Mouse (Mus musculus) forebrain, embryonic 14.5 days (tissue): Measurements from ENCODE around the gene Phc2. TPM values are rescaled to one million over a fixed set of nuclear protein-coding genes. Genes with fewer than 3 reads are reported as not detected.

ENCODE experiments used
- ATAC-seq: fragments of 200-750 bp; cut with Nextera tagmentation; 2 replicates; pipeline ENCODE4 v1.8.0; 2017; ENCODE audit warnings: mild to moderate bottlenecking, moderate library complexity
- DNase-seq: peaks from one replicate; pipeline ENCODE4 v3.0.0-alpha.2; 2015; ENCODE audit warnings: low spot score
- H3K27ac ChIP-seq: fragments of 300-500 bp; sonication (generic); 2 replicates; pipeline ENCODE4 v1.5.1; 2014; ENCODE audit warnings: low read depth, mild to moderate bottlenecking, control low read depth, low read length, moderate library complexity
- H3K27me3 ChIP-seq: fragments of 300-500 bp; sonication (generic); replicated peaks from 2 replicates; pipeline ENCODE4 v1.6.1; 2014; ENCODE audit warnings: low read length, control low read depth, mixed read lengths; ENCODE audit not compliant: control insufficient read depth, insufficient read depth
- H3K36me3 ChIP-seq: fragments of 300-500 bp; sonication (generic); 2 replicates; pipeline ENCODE4 v1.6.1; 2014; ENCODE audit warnings: low read length, control low read depth; ENCODE audit not compliant: control insufficient read depth, insufficient read depth
- H3K4me1 ChIP-seq: fragments of 300-500 bp; sonication (generic); 2 replicates; pipeline ENCODE4 v1.6.1; 2014; ENCODE audit warnings: antibody characterized with exemption, low read length, control low read depth; ENCODE audit not compliant: control insufficient read depth, insufficient read depth
- H3K4me2 ChIP-seq: fragments of 300-500 bp; sonication (generic); 2 replicates; pipeline ENCODE4 v1.6.1; 2014; ENCODE audit warnings: mild to moderate bottlenecking, control low read depth, low read length
- H3K4me3 ChIP-seq: fragments of 300-500 bp; sonication (generic); 2 replicates; pipeline ENCODE4 v1.5.1; 2014; ENCODE audit warnings: low read depth, low read length, control low read depth
- H3K9ac ChIP-seq: fragments of 300-500 bp; sonication (generic); 2 replicates; pipeline ENCODE4 v1.6.1; 2014; ENCODE audit warnings: mild to moderate bottlenecking, low read length, control low read depth, moderate library complexity
- H3K9me3 ChIP-seq: fragments of 300-500 bp; sonication (generic); replicated peaks from 2 replicates; pipeline ENCODE4 v1.6.1; 2016; ENCODE audit warnings: low read length, control low read depth, mixed read lengths; ENCODE audit not compliant: control insufficient read depth
- WGBS: fragments of 180-500 bp; shearing (Covaris S2); extraction: QIAGEN DNeasy Blood & Tissue Kit; methylation state at CpG from one replicate; pipeline ENCODE4 v1.1.7; 2014; 5-methylcytosine and 5-hydroxymethylcytosine counted together
- polyA plus RNA-seq: library from polyadenylated mRNA; unstranded; fragments of >200 nt; fragmentation: Nextera tagmentation; extraction: Ambion mirVana; gene quantifications from 2 replicates; pipeline ENCODE4 v1.2.1, GENCODE M21; 2014

Gene Phc2
- polyA plus RNA-seq, 1 experiment from 2014 or later = 35.3 TPM

GRCm38 (mm10) chr4:128795596-128795995 lies 141.1 kb downstream of the Phc2 start:
- peaks cover 20% of the 10 kb centered on the region for H3K4me1 ChIP-seq
- peaks cover 20% of the 10 kb centered on the region for H3K36me3 ChIP-seq
- DNase-seq (peak; percentile 83), ATAC-seq (peak; percentile 76)
- no peaks in the 10 kb centered on the region for H3K27me3 ChIP-seq
- H3K9me3 ChIP-seq = no peaks in the 10 kb centered on the region
- WGBS = 1% methylated on average over 9 of the region's 9 CpGs
- no peak overlapping the region for H3K9ac ChIP-seq
- H3K27ac ChIP-seq = 0 out of 2 replicates have a peak overlapping the region, but pooled peaks have one; percentile 29
- H3K4me2 ChIP-seq = peak overlapping the region; percentile 23; the same call in 1 of the 2 replicates
- H3K4me3 ChIP-seq = no peak overlapping the region

DNA sequence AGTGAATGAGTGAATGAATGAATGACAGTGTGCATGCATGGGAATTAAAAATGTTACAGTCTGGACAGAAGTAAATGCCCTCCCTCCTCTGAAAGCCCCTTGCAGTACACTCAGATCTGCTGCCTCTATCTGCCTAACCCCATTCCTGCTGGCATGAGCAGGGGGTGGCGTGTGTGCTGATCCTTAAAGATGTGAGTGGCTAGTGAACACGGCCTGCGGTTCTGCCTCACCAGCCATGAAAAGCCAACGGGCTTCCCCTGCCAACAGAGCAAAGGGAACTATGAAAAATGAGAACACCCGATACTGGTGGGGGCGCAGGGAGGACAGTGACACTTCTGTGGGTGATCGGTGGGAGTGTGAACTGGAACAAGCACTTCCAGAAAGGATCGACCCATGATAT lies 142.3 kb downstream of the Phc2 start:
- H3K27me3 ChIP-seq = no peaks in the 10 kb centered on the region
- no peak overlapping the region for H3K27ac ChIP-seq
- no peaks in the 10 kb centered on the region for H3K9me3 ChIP-seq
- H3K4me1 ChIP-seq = peaks cover 24% of the 10 kb centered on the region
- ATAC-seq (no peak), DNase-seq (no peak)
- no peak overlapping the region for H3K4me2 ChIP-seq
- H3K4me3 ChIP-seq = no peak overlapping the region
- H3K36me3 ChIP-seq = peaks cover 15% of the 10 kb centered on the region; the same call in 1 of the 2 replicates
- 74% methylated on average over 8 of the region's 8 CpGs for WGBS
- no peak overlapping the region for H3K9ac ChIP-seq

DNA sequence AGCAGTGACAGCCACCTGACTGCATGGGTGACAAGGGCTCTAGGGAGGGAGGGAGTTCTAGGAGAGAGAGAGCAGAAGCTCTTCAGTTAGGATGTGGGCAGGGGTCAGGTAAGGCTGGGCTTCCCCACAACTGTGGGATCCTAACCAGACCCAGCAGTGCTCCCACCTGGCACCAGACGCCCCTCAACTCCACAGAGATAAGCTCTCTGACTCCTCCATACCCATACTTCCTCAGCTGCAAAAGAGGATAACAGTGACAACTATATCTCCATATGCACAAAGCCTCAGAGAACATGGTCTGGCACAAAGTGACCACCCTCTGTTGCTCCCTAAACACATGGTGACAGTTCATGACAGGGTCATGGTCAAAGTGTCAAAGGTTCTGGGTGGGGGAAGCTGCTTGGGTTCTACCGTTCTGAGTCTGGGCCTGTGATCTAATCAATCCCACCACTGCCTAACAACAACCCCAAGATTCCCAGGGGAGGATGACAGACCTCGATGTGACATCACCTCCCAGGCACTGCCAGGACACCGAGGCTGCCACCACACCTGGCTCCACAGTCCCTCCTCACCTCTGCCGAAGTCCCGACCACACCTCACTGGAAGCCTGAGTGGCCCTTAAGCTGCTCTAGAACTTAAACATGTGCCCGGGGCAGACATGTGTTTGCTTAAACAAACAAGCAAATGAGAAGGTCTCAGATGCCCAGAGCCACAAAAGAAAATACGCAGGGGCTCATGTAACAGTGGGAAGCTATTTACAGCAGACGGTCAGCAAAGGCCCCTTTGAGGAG lies 147.4 kb downstream of the Phc2 start:
- peaks cover 33% of the 10 kb centered on the region for H3K4me1 ChIP-seq
- H3K27ac ChIP-seq = no peak overlapping the region
- no peak overlapping the region for H3K9ac ChIP-seq
- H3K4me2 ChIP-seq = no peak overlapping the region
- ATAC-seq (no peak), DNase-seq (no peak)
- H3K36me3 ChIP-seq = no peaks in the 10 kb centered on the region
- no peaks in the 10 kb centered on the region for H3K27me3 ChIP-seq
- H3K9me3 ChIP-seq = no peaks in the 10 kb centered on the region
- no peak overlapping the region for H3K4me3 ChIP-seq
- WGBS = 84% methylated on average over 9 of the region's 9 CpGs

Other genes with a start within 250 kb of the Phc2 start
- 3.3 and 4.2 TPM in 2 replicates for gene Zscan20, start 44.6 kb upstream of the Phc2 start, polyA plus RNA-seq
- 0.83 and 0.91 TPM in 2 replicates for gene Tlr12, start 36.1 kb upstream of the Phc2 start, polyA plus RNA-seq
- gene A3galt2, start 100.7 kb downstream of the Phc2 start, polyA plus RNA-seq = 0.27 and 0.38 TPM in 2 replicates
- 26.1 and 31.3 TPM in 2 replicates for gene Zfp362, start 151.3 kb downstream of the Phc2 start, polyA plus RNA-seq
- 9.3 and 10.5 TPM in 2 replicates for gene Trim62, start 228.9 kb downstream of the Phc2 start, polyA plus RNA-seq